Mouse (Mus musculus) midbrain, embryonic 14.5 days (tissue): Measurements from ENCODE around the gene Fgfr2. TPM values are rescaled to one million over a fixed set of nuclear protein-coding genes. Genes with fewer than 3 reads are reported as not detected.

Experiments
- ATAC-seq: fragments of 200-750 bp; cut with Nextera tagmentation; 2 replicates; pipeline ENCODE4 v1.8.0; 2017; ENCODE audit warnings: moderate number of reproducible peaks, moderate library complexity; ENCODE audit not compliant: low FRiP score, low TSS enrichment
- DNase-seq: peaks from one replicate; pipeline ENCODE4 v3.0.0-alpha.2; 2015
- H3K27ac ChIP-seq: fragments of 300-500 bp; sonication (generic); replicated peaks from 2 replicates; pipeline ENCODE4 v1.5.1; 2014; ENCODE audit warnings: mild to moderate bottlenecking, low read depth, low read length, moderate library complexity
- H3K27me3 ChIP-seq: fragments of 300-500 bp; sonication (generic); 2 replicates; pipeline ENCODE4 v1.6.1; 2014; ENCODE audit warnings: low read length, control low read depth, mixed read lengths; ENCODE audit not compliant: control insufficient read depth, insufficient read depth
- H3K36me3 ChIP-seq: fragments of 300-500 bp; sonication (generic); 2 replicates; pipeline ENCODE4 v1.6.1; 2014; ENCODE audit warnings: low read length, control low read depth; ENCODE audit not compliant: control insufficient read depth, insufficient read depth
- H3K4me1 ChIP-seq: fragments of 300-500 bp; sonication (generic); 2 replicates; pipeline ENCODE4 v1.6.1; 2014; ENCODE audit warnings: mild to moderate bottlenecking, antibody characterized with exemption, low read length, control low read depth; ENCODE audit not compliant: control insufficient read depth, insufficient read depth
- H3K4me2 ChIP-seq: fragments of 300-500 bp; sonication (generic); 2 replicates; pipeline ENCODE4 v1.6.1; 2014; ENCODE audit warnings: mild to moderate bottlenecking, low read length, moderate library complexity
- H3K4me3 ChIP-seq: fragments of 300-500 bp; sonication (generic); replicated peaks from 2 replicates; pipeline ENCODE4 v1.5.1; 2014; ENCODE audit warnings: low read depth, low read length
- H3K9ac ChIP-seq: fragments of 300-500 bp; sonication (generic); replicated peaks from 2 replicates; pipeline ENCODE4 v1.6.1; 2014; ENCODE audit warnings: mild to moderate bottlenecking, low read length, moderate library complexity
- H3K9me3 ChIP-seq: fragments of 300-500 bp; sonication (generic); 2 replicates; pipeline ENCODE4 v1.6.1; 2016; ENCODE audit warnings: low read length, control low read depth, mixed read lengths; ENCODE audit not compliant: control insufficient read depth
- WGBS: fragments of 180-500 bp; shearing (Covaris S2); extraction: QIAGEN DNeasy Blood & Tissue Kit; methylation state at CpG from one replicate; pipeline ENCODE4 v1.1.7; 2014; 5-methylcytosine and 5-hydroxymethylcytosine counted together
- polyA plus RNA-seq: library from polyadenylated mRNA; unstranded; fragments of >200 nt; fragmentation: Nextera tagmentation; extraction: Ambion mirVana; gene quantifications from 2 replicates; pipeline ENCODE4 v1.2.1, GENCODE M21; 2014

Fgfr2 gene
- polyA plus RNA-seq, 1 experiment from 2014 or later = 28.1 TPM

DNA sequence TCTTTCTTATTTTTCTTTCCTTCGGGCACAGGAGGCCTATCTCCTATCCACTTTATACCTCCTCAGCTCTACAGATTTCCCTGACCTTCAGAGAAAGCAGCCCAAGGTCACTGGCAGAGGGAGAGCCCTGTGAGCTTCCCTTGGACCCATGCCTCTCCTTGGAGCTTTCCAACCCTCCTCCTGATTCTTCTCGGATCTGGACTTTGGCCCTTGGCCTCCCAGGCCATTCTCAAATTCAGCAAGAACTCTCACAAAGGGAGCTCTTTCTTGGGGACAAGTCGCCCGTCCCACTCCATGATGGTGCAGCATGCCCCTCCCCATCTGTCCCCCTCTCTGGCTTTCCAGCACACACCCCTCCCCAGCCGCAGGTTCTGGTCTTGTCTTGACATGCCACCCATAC, 2172.1 kb downstream of the Fgfr2 start:
- no peak for DNase-seq
- Histone ChIP-seq H3K27me3 (no peaks in the 10 kb centered on the region), H3K27ac (no peak overlapping the region), H3K4me1 (no peaks in the 10 kb centered on the region), H3K9me3 (no peaks in the 10 kb centered on the region), H3K4me2 (no peak overlapping the region), H3K4me3 (no peak overlapping the region), H3K36me3 (no peaks in the 10 kb centered on the region), H3K9ac (no peak overlapping the region)
- WGBS = 85% methylated on average over 5 of the region's 5 CpGs
- ATAC-seq = no peak

DNA sequence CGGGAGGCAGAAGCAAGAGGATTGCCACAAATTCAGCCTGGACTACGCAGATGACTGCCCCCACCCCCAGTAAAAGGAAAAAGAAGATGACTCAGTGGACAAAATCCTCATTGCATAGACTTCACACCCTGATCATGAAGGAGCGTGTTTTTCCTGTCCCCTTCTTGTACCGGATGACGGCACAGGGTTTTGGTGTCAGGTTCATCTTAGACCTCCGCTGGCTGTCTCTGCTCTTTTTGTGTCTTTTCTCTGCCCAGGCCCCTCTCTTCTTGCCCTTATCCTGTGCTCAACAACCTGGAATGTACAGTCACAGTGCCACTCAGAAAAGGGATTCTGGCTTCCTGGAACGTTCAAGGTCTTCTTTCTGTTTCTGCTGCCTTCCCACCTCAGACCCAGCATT, 2172.7 kb downstream of the Fgfr2 start:
- Histone ChIP-seq H3K9me3 (no peaks in the 10 kb centered on the region), H3K4me3 (no peak overlapping the region), H3K4me1 (no peaks in the 10 kb centered on the region), H3K4me2 (no peak overlapping the region), H3K27ac (no peak overlapping the region), H3K27me3 (no peaks in the 10 kb centered on the region), H3K36me3 (no peaks in the 10 kb centered on the region), H3K9ac (no peak overlapping the region)
- 89% methylated on average over 7 of the region's 7 CpGs for WGBS
- DNase-seq (no peak), ATAC-seq (no peak)

DNA sequence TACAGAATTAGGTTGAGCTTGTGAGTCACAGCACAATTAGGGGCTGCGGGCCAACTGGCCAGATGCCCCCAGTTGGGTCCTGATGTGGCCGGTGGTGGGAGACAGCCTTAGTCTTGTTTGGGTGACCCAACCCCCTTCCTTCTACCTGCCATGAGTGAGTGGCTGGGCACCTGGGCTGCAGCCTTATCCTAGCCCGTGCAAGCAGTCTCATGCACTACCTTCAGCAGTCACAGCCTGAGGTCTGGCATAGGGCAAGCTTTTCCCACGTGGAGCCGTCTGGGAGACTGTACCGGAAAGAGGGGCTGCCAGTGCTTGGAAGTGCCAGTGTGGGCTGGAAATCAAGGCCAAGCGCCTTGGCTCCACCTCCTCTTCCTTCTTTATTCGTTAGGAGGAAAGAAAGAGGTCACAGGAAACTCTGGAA, 2173.8 kb downstream of the Fgfr2 start:
- H3K4me1 ChIP-seq = no peaks in the 10 kb centered on the region
- H3K4me3 ChIP-seq = no peak overlapping the region
- no peaks in the 10 kb centered on the region for H3K36me3 ChIP-seq
- H3K4me2 ChIP-seq = no peak overlapping the region
- WGBS = 58% methylated on average over 8 of the region's 8 CpGs
- H3K27me3 ChIP-seq = no peaks in the 10 kb centered on the region
- no peak for ATAC-seq
- H3K27ac ChIP-seq = no peak overlapping the region
- DNase-seq = no peak
- no peak overlapping the region for H3K9ac ChIP-seq
- H3K9me3 ChIP-seq = no peaks in the 10 kb centered on the region

DNA sequence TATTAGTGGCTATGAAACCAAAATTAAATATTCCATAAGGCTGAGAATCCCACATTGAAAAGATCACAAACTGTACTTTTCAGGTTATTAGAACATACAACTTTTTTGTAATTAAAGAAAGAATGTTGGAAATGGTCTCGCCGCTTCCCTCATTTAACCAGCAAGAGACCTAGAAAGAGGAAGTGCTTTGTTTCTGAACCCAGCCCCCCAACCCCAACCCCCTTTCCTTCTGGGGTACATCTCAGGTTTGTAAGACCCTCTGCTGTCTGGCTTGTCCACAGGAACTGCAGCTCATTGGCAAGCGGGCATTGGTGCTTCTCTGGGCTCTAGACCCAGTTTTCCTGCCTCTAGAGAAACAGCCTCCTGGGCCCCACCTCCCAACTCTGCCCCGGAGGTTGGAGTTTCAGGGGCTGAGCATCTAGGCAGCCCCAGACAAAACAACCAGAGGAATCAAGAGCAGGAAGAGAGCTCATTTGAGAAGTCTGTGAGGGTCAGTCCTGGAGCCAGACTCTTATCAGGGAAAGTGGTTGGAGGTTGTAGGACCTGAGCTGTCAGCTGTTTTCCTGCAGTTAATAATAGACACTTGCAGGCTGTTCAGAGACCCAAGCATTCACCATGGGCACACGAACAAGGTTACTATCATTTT, 2174.5 kb downstream of the Fgfr2 start:
- ATAC-seq (no peak), DNase-seq (no peak)
- no peaks in the 10 kb centered on the region for H3K4me1 ChIP-seq
- H3K4me2 ChIP-seq = no peak overlapping the region
- no peaks in the 10 kb centered on the region for H3K36me3 ChIP-seq
- H3K9ac ChIP-seq = no peak overlapping the region
- no peaks in the 10 kb centered on the region for H3K27me3 ChIP-seq
- WGBS = 76% methylated on average over 5 of the region's 5 CpGs
- H3K9me3 ChIP-seq = no peaks in the 10 kb centered on the region
- H3K27ac ChIP-seq = no peak overlapping the region
- H3K4me3 ChIP-seq = no peak overlapping the region

DNA sequence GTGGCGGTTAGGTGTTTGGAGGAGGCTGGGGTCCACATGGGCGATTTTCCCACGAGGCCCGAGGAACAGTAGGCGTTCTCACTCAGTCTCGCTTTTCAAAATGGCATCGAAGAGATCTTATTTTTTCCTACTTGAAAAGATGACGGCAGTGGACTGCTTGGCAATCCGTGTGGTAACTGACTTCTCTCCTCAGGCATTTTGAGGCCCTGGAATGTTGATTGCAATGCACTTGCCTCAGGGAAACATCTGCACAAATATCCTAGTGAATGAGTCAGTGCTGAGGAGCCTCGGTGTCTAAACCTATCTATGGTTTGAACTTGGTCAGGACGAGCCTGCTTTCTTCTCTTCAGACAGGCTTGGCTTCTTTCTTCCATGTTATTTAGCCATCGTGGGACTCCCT, 2176.8 kb downstream of the Fgfr2 start:
- H3K36me3 ChIP-seq = no peaks in the 10 kb centered on the region
- no peaks in the 10 kb centered on the region for H3K27me3 ChIP-seq
- WGBS = 94% methylated on average over 12 of the region's 12 CpGs
- no peak overlapping the region for H3K4me2 ChIP-seq
- ATAC-seq (no peak), DNase-seq (no peak)
- no peak overlapping the region for H3K4me3 ChIP-seq
- H3K27ac ChIP-seq = no peak overlapping the region
- no peak overlapping the region for H3K9ac ChIP-seq
- H3K9me3 ChIP-seq = no peaks in the 10 kb centered on the region
- H3K4me1 ChIP-seq = no peaks in the 10 kb centered on the region

DNA sequence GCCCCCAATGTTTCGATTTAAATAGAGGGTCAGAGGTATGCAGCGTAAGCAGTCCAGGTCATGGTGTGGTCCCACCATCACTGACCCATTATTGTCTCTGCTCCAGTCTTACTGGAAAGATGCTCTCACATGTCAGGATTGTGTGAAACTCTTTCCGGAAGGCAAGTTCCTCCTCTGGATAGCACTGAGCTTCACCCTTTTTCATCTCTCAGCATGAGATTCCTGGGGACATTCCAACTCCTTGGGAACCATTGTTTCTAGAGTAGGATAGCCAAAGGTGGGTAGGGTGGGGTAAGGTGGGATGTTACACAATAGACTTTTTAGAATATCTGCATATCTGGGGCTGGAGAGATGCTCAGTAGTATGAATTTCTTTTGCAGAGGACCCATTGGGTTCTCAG, 2177.4 kb downstream of the Fgfr2 start:
- no peak overlapping the region for H3K4me2 ChIP-seq
- no peaks in the 10 kb centered on the region for H3K4me1 ChIP-seq
- H3K4me3 ChIP-seq = no peak overlapping the region
- ATAC-seq (no peak), DNase-seq (no peak)
- no peaks in the 10 kb centered on the region for H3K9me3 ChIP-seq
- no peaks in the 10 kb centered on the region for H3K27me3 ChIP-seq
- H3K27ac ChIP-seq = no peak overlapping the region
- 90% methylated on average over 3 of the region's 3 CpGs for WGBS
- no peaks in the 10 kb centered on the region for H3K36me3 ChIP-seq
- H3K9ac ChIP-seq = no peak overlapping the region

DNA sequence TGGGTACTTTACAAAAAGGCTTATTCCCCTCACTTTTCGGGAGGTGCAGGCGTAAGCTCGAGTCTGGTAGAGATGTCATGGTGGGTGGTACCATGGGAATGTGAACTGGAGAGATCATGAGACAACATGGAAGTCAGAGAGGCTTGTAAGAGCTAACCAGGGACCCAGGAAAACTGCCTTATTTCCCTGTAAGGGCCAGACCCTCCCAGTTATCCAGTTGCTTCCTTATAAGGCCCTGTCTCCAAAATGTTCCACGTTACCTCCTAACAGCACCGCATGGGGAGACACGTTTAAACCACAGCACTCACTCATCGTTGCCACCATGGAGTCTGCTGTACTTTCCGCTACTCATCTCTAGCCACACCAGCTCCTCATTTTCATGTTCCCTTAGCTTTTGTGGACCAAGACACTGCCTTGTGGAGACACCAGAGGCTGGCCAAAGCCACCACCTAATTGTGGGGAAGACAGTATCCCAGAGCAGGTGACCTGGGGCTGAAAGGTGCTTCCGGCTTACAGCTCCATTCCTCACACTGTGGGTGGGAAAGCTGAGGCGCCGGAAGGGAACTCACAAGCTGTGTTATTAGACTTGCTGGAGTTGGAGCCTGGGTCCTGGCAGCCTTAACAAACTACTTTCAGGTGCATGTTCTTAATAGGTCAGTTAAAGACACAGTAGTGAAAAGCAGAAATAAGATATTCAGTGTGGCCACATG, 2178.2 kb downstream of the Fgfr2 start:
- no peak overlapping the region for H3K9ac ChIP-seq
- no peak for ATAC-seq
- DNase-seq = no peak
- H3K36me3 ChIP-seq = no peaks in the 10 kb centered on the region
- H3K4me2 ChIP-seq = no peak overlapping the region
- H3K4me3 ChIP-seq = no peak overlapping the region
- 93% methylated on average over 11 of the region's 11 CpGs for whole genome bisulfite sequencing
- H3K27me3 ChIP-seq = no peaks in the 10 kb centered on the region
- H3K27ac ChIP-seq = no peak overlapping the region
- no peaks in the 10 kb centered on the region for H3K9me3 ChIP-seq
- H3K4me1 ChIP-seq = no peaks in the 10 kb centered on the region

DNA sequence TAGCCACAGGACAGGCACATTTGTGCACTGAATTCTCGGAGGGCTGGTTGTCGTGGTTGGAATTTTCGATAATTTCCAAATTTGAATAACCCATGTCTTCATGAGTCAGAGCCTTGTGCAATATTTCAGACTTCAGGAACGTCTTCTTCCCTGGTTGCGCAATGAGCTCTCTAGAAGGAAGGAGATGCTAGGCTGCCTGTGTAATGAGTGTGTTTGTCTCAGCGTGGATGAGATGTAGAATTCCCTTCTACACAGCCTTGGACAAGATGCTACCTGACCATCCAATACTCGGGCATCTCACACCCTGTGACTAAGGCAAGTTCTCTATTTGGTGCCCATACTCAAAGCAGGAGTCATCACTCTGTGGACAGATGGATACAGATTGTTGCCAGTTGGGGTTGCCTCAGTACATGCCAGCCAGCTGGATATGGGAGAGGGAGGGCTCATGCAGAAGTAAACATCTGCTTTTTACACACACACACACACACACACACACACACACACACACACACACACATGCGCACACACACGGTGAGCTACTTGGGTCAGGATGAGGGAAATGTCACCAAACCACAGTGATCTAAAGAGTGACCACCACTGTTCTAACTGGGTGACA, 2179.8 kb downstream of the Fgfr2 start:
- H3K36me3 ChIP-seq = no peaks in the 10 kb centered on the region
- 93% methylated on average over 9 of the region's 9 CpGs for WGBS
- peaks cover 7% of the 10 kb centered on the region for H3K27me3 ChIP-seq
- no peaks in the 10 kb centered on the region for H3K4me1 ChIP-seq
- no peak overlapping the region for H3K27ac ChIP-seq
- DNase-seq (no peak), ATAC-seq (no peak)
- no peak overlapping the region for H3K9ac ChIP-seq
- no peak overlapping the region for H3K4me2 ChIP-seq
- no peaks in the 10 kb centered on the region for H3K9me3 ChIP-seq
- H3K4me3 ChIP-seq = no peak overlapping the region

DNA sequence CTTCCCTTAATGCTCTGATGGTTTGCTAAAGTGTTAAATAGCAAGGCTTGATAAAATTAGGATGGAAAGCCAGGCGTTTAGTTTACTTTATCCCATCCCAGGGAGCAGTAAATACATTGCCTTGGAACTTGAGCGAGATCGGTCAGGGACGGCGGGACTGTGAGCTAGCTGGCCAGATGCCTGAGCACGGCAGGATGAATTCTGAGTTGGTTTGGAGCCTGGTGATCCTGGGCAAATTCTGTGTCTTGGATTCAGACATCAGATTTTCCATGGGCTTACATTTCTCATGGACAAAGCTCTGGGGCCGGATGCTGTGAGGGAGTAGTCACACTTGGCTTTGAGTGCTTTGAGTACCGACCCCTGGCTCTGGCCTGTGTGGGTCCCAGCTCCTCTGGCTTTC, 2182.4 kb downstream of the Fgfr2 start:
- Histone ChIP-seq H3K9me3 (no peaks in the 10 kb centered on the region), H3K9ac (no peak overlapping the region), H3K4me1 (peaks cover 11% of the 10 kb centered on the region; the same call in 1 of the 2 replicates), H3K4me2 (no peak overlapping the region), H3K4me3 (no peak overlapping the region), H3K27me3 (peaks cover 34% of the 10 kb centered on the region), H3K36me3 (no peaks in the 10 kb centered on the region), H3K27ac (no peak overlapping the region)
- no peak for ATAC-seq
- DNase-seq = no peak
- WGBS = 80% methylated on average over 8 of the region's 8 CpGs
